ENCODE assay signal across 10 mouse cellular contexts in the genomic region with DNA sequence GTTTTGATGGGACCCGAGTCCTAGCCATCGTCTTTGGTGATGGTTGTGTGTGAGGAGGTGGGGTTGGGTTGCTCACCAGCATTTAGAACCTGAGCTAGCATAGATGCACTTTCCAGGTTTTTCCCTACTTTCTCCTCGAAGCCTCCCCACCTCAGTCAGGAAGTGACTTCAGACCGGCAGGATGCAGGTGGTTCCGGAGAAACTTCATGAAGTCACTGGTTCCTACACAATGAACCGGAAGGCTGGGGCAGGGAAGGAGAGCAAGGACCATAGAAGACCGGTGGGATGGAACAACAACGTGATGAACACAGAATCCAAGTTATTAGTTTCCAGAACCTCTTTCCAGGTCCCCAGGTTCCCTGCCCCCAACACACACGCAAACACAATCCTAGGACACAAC. TPM values are rescaled to one million over a fixed set of nuclear protein-coding genes. Genes with fewer than 3 reads are reported as not detected.
A peak's percentile ranks its signal among the peaks of the same experiment; 100 is the strongest.
DNase-seq lines count a peak whose midpoint lies in the region; ATAC-seq lines count a peak whose summit lies in the region.
"Had no signal": no experiment of that assay in that cellular context is flagged by ENCODE, and none has a peak within 500 bp of the region (broad histone marks: within the 10 kb centered on the region; RNA-seq: fewer than 3 reads in every experiment).

No protein-coding gene starts in this region.

- peak overlapping the region; percentile 34; the same call in 1 of the 2 replicates for H3K27ac ChIP-seq in neural tube, embryonic 13.5 days (replicated peaks)
- H3K27ac ChIP-seq: embryonic facial prominence, embryonic 15.5 days; neural tube, embryonic 12.5 days had no signal

- no peak overlapping the region for H3K4me3 ChIP-seq in neural tube, embryonic 13.5 days
- H3K4me3 ChIP-seq: embryonic facial prominence, embryonic 15.5 days; neural tube, embryonic 12.5 days had no signal

- H3K36me3 ChIP-seq in neural tube, embryonic 13.5 days: no peaks in the 10 kb centered on the region
- H3K36me3 ChIP-seq: embryonic facial prominence, embryonic 15.5 days; neural tube, embryonic 12.5 days had no signal

- no peaks in the 10 kb centered on the region for H3K9me3 ChIP-seq in neural tube, embryonic 13.5 days
- H3K9me3 ChIP-seq: embryonic facial prominence, embryonic 15.5 days; neural tube, embryonic 12.5 days had no signal

- DNase-seq in adrenal gland, adult 2 months: peak; percentile 40
- no peak for DNase-seq in adrenal gland, adult 8-10 months
- no peak for DNase-seq in neural tube, embryonic 10.5 days (ENCODE audit: extremely low spot score, low spot score)
- DNase-seq in kidney, postnatal 25 days: peak; percentile 63 to 83
- DNase-seq in B cell, adult 2 months: no peak
- no peak for DNase-seq in left cerebral cortex, postnatal 4 days
- DNase-seq in layer of hippocampus, postnatal 25 days (ENCODE audit: extremely low spot score in 1 of 2, low spot score in 1 of 2): no peak

- peaks cover 54% of the 10 kb centered on the region for H3K27me3 ChIP-seq in neural tube, embryonic 13.5 days

- 91% methylated on average over 9 of the region's 9 CpGs for WGBS in neural tube, embryonic 13.5 days

- no peak for ATAC-seq in neural tube, embryonic 13.5 days (ENCODE audit: low read depth)

- intact Hi-C loops in left cerebral cortex, postnatal 4 days (cut with DNase I): no loop called here

- no peak overlapping the region for H3K9ac ChIP-seq in neural tube, embryonic 13.5 days
- H3K9ac ChIP-seq: embryonic facial prominence, embryonic 15.5 days; neural tube, embryonic 12.5 days had no signal

- H3K4me1 ChIP-seq in neural tube, embryonic 13.5 days (replicated peaks): peaks cover 48% of the 10 kb centered on the region

- no peak overlapping the region for H3K4me2 ChIP-seq in neural tube, embryonic 13.5 days
- H3K4me2 ChIP-seq: embryonic facial prominence, embryonic 15.5 days; neural tube, embryonic 12.5 days had no signal

RNA-seq across cellular contexts. Expression of a gene that starts 2.9 kb away (rescaled TPM):
- 1 to 10 TPM; 2.7 to 3.7 TPM for total RNA-seq in adrenal gland, adult 2 months (2021)
- 5.0 and 5.6 TPM in 2 replicates for polyA plus RNA-seq in adrenal gland, adult 2 months (2012; rRNA removed)
- total RNA-seq in adrenal gland, adult 8-10 months (2022): 1 to 10 TPM; 4.4 to 9.4 (median 6.6) TPM
- polyA plus RNA-seq in neural tube, embryonic 13.5 days (2015; fragmentation: Nextera tagmentation; extraction: Ambion mirVana): 14.7 and 15.8 TPM in 2 replicates
- 10 to 100 TPM; 14.8 to 15.2 TPM for total RNA-seq in left cerebral cortex, postnatal 4 days (2021)
- total RNA-seq in layer of hippocampus, postnatal 25 days (2021): 10 to 100 TPM in 1 of 2 experiments, 1 to 10 TPM in 1; 7.0 to 10.0 TPM

RNA-seq across cellular contexts. Expression of a gene that starts 5.9 kb away (rescaled TPM):
- total RNA-seq in adrenal gland, adult 2 months (2021): 10 to 100 TPM in 1 of 2 experiments, 1 to 10 TPM in 1; 8.6 to 11.3 TPM
- polyA plus RNA-seq in adrenal gland, adult 2 months (2012; rRNA removed): 25.3 and 27.8 TPM in 2 replicates
- total RNA-seq in adrenal gland, adult 8-10 months (2022): 10 to 100 TPM in 2 of 4 experiments, 1 to 10 TPM in 2; 6.4 to 25.1 (median 10.5) TPM
- 6.0 and 6.1 TPM in 2 replicates for polyA plus RNA-seq in neural tube, embryonic 13.5 days (2015; fragmentation: Nextera tagmentation; extraction: Ambion mirVana)
- total RNA-seq in left cerebral cortex, postnatal 4 days (2021): 1 to 10 TPM; 9.1 to 9.3 TPM
- total RNA-seq in layer of hippocampus, postnatal 25 days (2021): 1 to 10 TPM; 1.2 to 2.1 TPM

RNA-seq across cellular contexts. Expression of a gene that starts 11.2 kb away (rescaled TPM):
- total RNA-seq in adrenal gland, adult 2 months (2021): under 1 TPM in 1 of 2 experiments, not detected in 1; 0.73 TPM
- 0.68 and 2.4 TPM in 2 replicates for polyA plus RNA-seq in adrenal gland, adult 2 months (2012; rRNA removed)
- total RNA-seq in adrenal gland, adult 8-10 months (2022): 1 to 10 TPM in 2 of 4 experiments, under 1 TPM in 2; 0.23 to 2.0 (median 0.86) TPM
- polyA plus RNA-seq in neural tube, embryonic 13.5 days (2015; fragmentation: Nextera tagmentation; extraction: Ambion mirVana): 3.0 and 3.4 TPM in 2 replicates
- 10 to 100 TPM; 16.8 to 26.8 TPM for total RNA-seq in left cerebral cortex, postnatal 4 days (2021)
- total RNA-seq in layer of hippocampus, postnatal 25 days (2021): 10 to 100 TPM; 28.1 to 39.2 TPM

RNA-seq across cellular contexts. Expression of a gene that starts 14.0 kb away (rescaled TPM):
- 10 to 100 TPM; 44.7 to 52.1 TPM for total RNA-seq in adrenal gland, adult 2 months (2021)
- polyA plus RNA-seq in adrenal gland, adult 2 months (2012; rRNA removed): 54.7 and 56.2 TPM in 2 replicates
- total RNA-seq in adrenal gland, adult 8-10 months (2022): 10 to 100 TPM; 38.2 to 52.6 (median 44.5) TPM
- polyA plus RNA-seq in neural tube, embryonic 13.5 days (2015; fragmentation: Nextera tagmentation; extraction: Ambion mirVana): 161 and 174 TPM in 2 replicates
- total RNA-seq in left cerebral cortex, postnatal 4 days (2021): 10 to 100 TPM; 64.2 to 73.1 TPM
- 10 to 100 TPM; 50.6 to 55.6 TPM for total RNA-seq in layer of hippocampus, postnatal 25 days (2021)

RNA-seq across cellular contexts. Expression of a gene that starts 15.9 kb away (rescaled TPM):
- total RNA-seq in adrenal gland, adult 2 months (2021): 1 to 10 TPM; 3.2 to 6.2 TPM
- 6.9 and 7.8 TPM in 2 replicates for polyA plus RNA-seq in adrenal gland, adult 2 months (2012; rRNA removed)
- total RNA-seq in adrenal gland, adult 8-10 months (2022): 1 to 10 TPM; 3.9 to 6.7 (median 5.3) TPM
- 17.0 and 18.3 TPM in 2 replicates for polyA plus RNA-seq in neural tube, embryonic 13.5 days (2015; fragmentation: Nextera tagmentation; extraction: Ambion mirVana)
- 1 to 10 TPM; 8.5 to 8.6 TPM for total RNA-seq in left cerebral cortex, postnatal 4 days (2021)
- total RNA-seq in layer of hippocampus, postnatal 25 days (2021): 1 to 10 TPM; 3.2 to 4.5 TPM

Comparison
In these comparisons a context has a peak if more than half of its experiments do, and no peak if none do; other contexts are left out.
1. DNase-seq: peak in adrenal gland, adult 2 months (single experiment) and kidney, postnatal 25 days (2 of 2); none in adrenal gland, adult 8-10 months (single experiment), neural tube, embryonic 10.5 days (single experiment), B cell, adult 2 months (0 of 2), left cerebral cortex, postnatal 4 days (single experiment) and layer of hippocampus, postnatal 25 days (0 of 2).
2. RNA of a gene that starts 11.2 kb away (total RNA-seq): 28.1 to 39.2 TPM in layer of hippocampus, postnatal 25 days and 16.8 to 26.8 TPM in left cerebral cortex, postnatal 4 days; 0.23 to 2.0 TPM in adrenal gland, adult 8-10 months and 0.73 TPM in adrenal gland, adult 2 months; every median in the first group is over 4 times any median in the second.